Comparison of ENCODE assay signal across 8 mouse cellular contexts in the genomic region with DNA sequence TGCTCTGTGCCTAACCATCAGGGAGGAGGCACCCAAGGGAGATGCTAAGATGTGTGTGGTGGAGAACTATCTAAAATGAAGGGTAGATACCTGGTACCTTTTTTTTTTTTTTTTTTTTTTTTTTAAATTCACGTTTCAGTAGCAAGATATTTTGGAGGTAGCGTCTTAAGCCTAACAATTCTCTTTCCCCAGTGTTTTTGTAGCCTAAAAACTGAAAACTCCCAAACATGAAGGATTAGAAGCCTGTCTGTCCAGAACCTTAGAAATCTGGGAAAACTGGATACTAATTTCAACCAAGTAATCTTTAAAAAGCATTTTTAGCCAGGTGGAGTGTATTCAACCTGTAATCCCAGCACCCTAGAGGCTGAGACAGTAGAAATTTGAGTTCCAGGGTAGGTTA. TPM values are rescaled to one million over a fixed set of nuclear protein-coding genes. Genes with fewer than 3 reads are reported as not detected.
A peak's percentile ranks its signal among the peaks of the same experiment; 100 is the strongest.
DNase-seq lines count a peak whose midpoint lies in the region; ATAC-seq and TF ChIP-seq lines count a peak whose summit lies in the region.

No protein-coding gene starts in this region.

- H3K4me2 ChIP-seq in kidney, embryonic 16.5 days (replicated peaks; ENCODE audit: low read depth, low read length), result peak overlapping the region; percentile 93
- H3K4me2 ChIP-seq in hindbrain, postnatal 0 days (ENCODE audit: low read depth, low read length), result peak overlapping the region; percentile 76
- H3K4me2 ChIP-seq in midbrain, embryonic 16.5 days (ENCODE audit: low read length), result peak overlapping the region; percentile 99

- H3K27ac ChIP-seq in kidney, embryonic 16.5 days (ENCODE audit: low read length), result no peak overlapping the region
- H3K27ac ChIP-seq in embryonic facial prominence, embryonic 10.5 days (replicated peaks), result peak overlapping the region; percentile 92
- peak overlapping the region; percentile 96; the same call in 1 of the 2 replicates for H3K27ac ChIP-seq in hindbrain, postnatal 0 days
- no peak overlapping the region for H3K27ac ChIP-seq in midbrain, embryonic 16.5 days (ENCODE audit: low read length)

- H3K27me3 ChIP-seq in kidney, embryonic 16.5 days (ENCODE audit: insufficient read depth, low read length), result no peaks in the 10 kb centered on the region
- no peaks in the 10 kb centered on the region for H3K27me3 ChIP-seq in embryonic facial prominence, embryonic 10.5 days (replicated peaks; ENCODE audit: low read depth, poor library complexity, severe bottlenecking)
- no peaks in the 10 kb centered on the region for H3K27me3 ChIP-seq in hindbrain, postnatal 0 days (ENCODE audit: insufficient read depth, low read length)
- no peaks in the 10 kb centered on the region for H3K27me3 ChIP-seq in midbrain, embryonic 16.5 days (ENCODE audit: control insufficient read depth, insufficient read depth, low read depth, low read length)

- H3K9me3 ChIP-seq in kidney, embryonic 16.5 days (ENCODE audit: low read length), result no peaks in the 10 kb centered on the region
- H3K9me3 ChIP-seq in embryonic facial prominence, embryonic 10.5 days, result no peaks in the 10 kb centered on the region
- H3K9me3 ChIP-seq in hindbrain, postnatal 0 days (ENCODE audit: low read length), result no peaks in the 10 kb centered on the region
- no peaks in the 10 kb centered on the region for H3K9me3 ChIP-seq in midbrain, embryonic 16.5 days (replicated peaks; ENCODE audit: control insufficient read depth, low read length, poor library complexity, severe bottlenecking)

- H3K4me1 ChIP-seq in kidney, embryonic 16.5 days (ENCODE audit: insufficient read depth, low read length), result peaks cover 18% of the 10 kb centered on the region
- peaks cover 26% of the 10 kb centered on the region for H3K4me1 ChIP-seq in embryonic facial prominence, embryonic 10.5 days
- H3K4me1 ChIP-seq in hindbrain, postnatal 0 days (ENCODE audit: insufficient read depth, low read length), result peaks cover 11% of the 10 kb centered on the region; the same call in 1 of the 2 replicates
- peaks cover 26% of the 10 kb centered on the region for H3K4me1 ChIP-seq in midbrain, embryonic 16.5 days (ENCODE audit: control insufficient read depth, insufficient read depth, low read length)

- no peak for ATAC-seq in kidney, embryonic 16.5 days (ENCODE audit: low FRiP score, low TSS enrichment)
- no peak for ATAC-seq in hindbrain, postnatal 0 days
- no peak for ATAC-seq in midbrain, embryonic 16.5 days

- peaks cover 13% of the 10 kb centered on the region for H3K36me3 ChIP-seq in kidney, embryonic 16.5 days (ENCODE audit: insufficient read depth, low read length)
- H3K36me3 ChIP-seq in embryonic facial prominence, embryonic 10.5 days (replicated peaks), result peaks cover 54% of the 10 kb centered on the region
- no peaks in the 10 kb centered on the region; the same call in 1 of the 2 replicates for H3K36me3 ChIP-seq in hindbrain, postnatal 0 days (ENCODE audit: insufficient read depth, low read length)
- H3K36me3 ChIP-seq in midbrain, embryonic 16.5 days (ENCODE audit: control insufficient read depth, insufficient read depth, low read length), result peaks cover 2% of the 10 kb centered on the region; the same call in 1 of the 2 replicates

- WGBS in kidney, embryonic 16.5 days, result 43% methylated on average over 2 of the region's 2 CpGs
- 61% methylated on average over 2 of the region's 2 CpGs for WGBS in embryonic facial prominence, embryonic 10.5 days
- WGBS in hindbrain, postnatal 0 days, result 32% methylated on average over 2 of the region's 2 CpGs
- 48% methylated on average over 2 of the region's 2 CpGs for WGBS in midbrain, embryonic 16.5 days

- peak overlapping the region; percentile 94 for H3K9ac ChIP-seq in kidney, embryonic 16.5 days (replicated peaks; ENCODE audit: low read length)
- peak overlapping the region; percentile 98 for H3K9ac ChIP-seq in hindbrain, postnatal 0 days (replicated peaks; ENCODE audit: low read length)
- H3K9ac ChIP-seq in midbrain, embryonic 16.5 days (ENCODE audit: low read depth, low read length), result peak overlapping the region; percentile 99

- TF ChIP-seq CTCF in hindbrain, postnatal 0 days (IDR thresholded peaks at IDR 0.05; ENCODE audit: low read depth), result no peak

- peak overlapping the region; percentile 99 for H3K4me3 ChIP-seq in kidney, embryonic 16.5 days (ENCODE audit: low read length)
- H3K4me3 ChIP-seq in embryonic facial prominence, embryonic 10.5 days, result peak overlapping the region; percentile 100
- H3K4me3 ChIP-seq in hindbrain, postnatal 0 days (ENCODE audit: low read length), result peak overlapping the region; percentile 84
- H3K4me3 ChIP-seq in midbrain, embryonic 16.5 days (ENCODE audit: low read depth, low read length), result peak overlapping the region; percentile 99

- no peak for DNase-seq in kidney, adult 18-20 months
- DNase-seq in embryonic facial prominence, embryonic 10.5 days (ENCODE audit: low spot score), result no peak
- DNase-seq in hindbrain, postnatal 0 days (ENCODE audit: low spot score), result no peak
- DNase-seq in adrenal gland, adult 2 months, result no peak
- DNase-seq in T-cell, adult 2 months (ENCODE audit: low spot score), result no peak
- DNase-seq in right cerebral cortex, postnatal 14 days, result no peak

RNA-seq across cellular contexts. Expression of gene Foxk2, which starts 1.3 kb away (rescaled TPM):
- 7.1 and 8.8 TPM in 2 replicates for polyA plus RNA-seq in kidney, embryonic 16.5 days (2015; fragmentation: Nextera tagmentation; extraction: Ambion mirVana)
- 9.4 and 10.1 TPM in 2 replicates for polyA plus RNA-seq in embryonic facial prominence, embryonic 10.5 days (2016; fragmentation: Nextera tagmentation; extraction: Ambion mirVana)
- 89.7 and 95.1 TPM in 2 replicates for total RNA-seq in hindbrain, postnatal 0 days (2014; rRNA removed)
- 11.4 and 12.8 TPM in 2 replicates for polyA plus RNA-seq in hindbrain, postnatal 0 days (2015; fragmentation: Nextera tagmentation; extraction: Ambion mirVana)
- polyA plus RNA-seq in midbrain, embryonic 16.5 days (2015; fragmentation: Nextera tagmentation; extraction: Ambion mirVana), result 11.6 and 14.0 TPM in 2 replicates
- total RNA-seq in adrenal gland, adult 2 months (2021), result 10 to 100 TPM; 35.2 to 43.1 TPM
- polyA plus RNA-seq in adrenal gland, adult 2 months (2012; rRNA removed), result 44.9 and 78.0 TPM in 2 replicates

RNA-seq across cellular contexts. Expression of gene Narf, which starts 24.0 kb away (rescaled TPM):
- polyA plus RNA-seq in kidney, embryonic 16.5 days (2015; fragmentation: Nextera tagmentation; extraction: Ambion mirVana), result 70.9 and 76.0 TPM in 2 replicates
- polyA plus RNA-seq in embryonic facial prominence, embryonic 10.5 days (2016; fragmentation: Nextera tagmentation; extraction: Ambion mirVana), result 55.6 and 56.8 TPM in 2 replicates
- total RNA-seq in hindbrain, postnatal 0 days (2014; rRNA removed), result 108 and 137 TPM in 2 replicates
- 34.3 and 36.2 TPM in 2 replicates for polyA plus RNA-seq in hindbrain, postnatal 0 days (2015; fragmentation: Nextera tagmentation; extraction: Ambion mirVana)
- 93.1 and 104 TPM in 2 replicates for polyA plus RNA-seq in midbrain, embryonic 16.5 days (2015; fragmentation: Nextera tagmentation; extraction: Ambion mirVana)
- total RNA-seq in adrenal gland, adult 2 months (2021), result 10 to 100 TPM; 14.4 to 22.8 TPM
- polyA plus RNA-seq in adrenal gland, adult 2 months (2012; rRNA removed), result 22.8 and 29.3 TPM in 2 replicates

RNA-seq across cellular contexts. Expression of gene Cybc1, which starts 32.0 kb away (rescaled TPM):
- 40.4 and 41.0 TPM in 2 replicates for polyA plus RNA-seq in kidney, embryonic 16.5 days (2015; fragmentation: Nextera tagmentation; extraction: Ambion mirVana)
- polyA plus RNA-seq in embryonic facial prominence, embryonic 10.5 days (2016; fragmentation: Nextera tagmentation; extraction: Ambion mirVana), result 29.4 and 31.4 TPM in 2 replicates
- 20.6 and 25.6 TPM in 2 replicates for total RNA-seq in hindbrain, postnatal 0 days (2014; rRNA removed)
- polyA plus RNA-seq in hindbrain, postnatal 0 days (2015; fragmentation: Nextera tagmentation; extraction: Ambion mirVana), result 20.5 and 21.2 TPM in 2 replicates
- polyA plus RNA-seq in midbrain, embryonic 16.5 days (2015; fragmentation: Nextera tagmentation; extraction: Ambion mirVana), result 39.6 and 40.3 TPM in 2 replicates
- total RNA-seq in adrenal gland, adult 2 months (2021), result 10 to 100 TPM; 20.4 to 21.9 TPM
- 18.7 and 18.8 TPM in 2 replicates for polyA plus RNA-seq in adrenal gland, adult 2 months (2012; rRNA removed)

RNA-seq across cellular contexts. Expression of gene Ogfod3, which starts 56.6 kb away (rescaled TPM):
- 30.8 and 39.7 TPM in 2 replicates for polyA plus RNA-seq in kidney, embryonic 16.5 days (2015; fragmentation: Nextera tagmentation; extraction: Ambion mirVana)
- polyA plus RNA-seq in embryonic facial prominence, embryonic 10.5 days (2016; fragmentation: Nextera tagmentation; extraction: Ambion mirVana), result 18.5 and 21.6 TPM in 2 replicates
- 16.7 and 20.1 TPM in 2 replicates for total RNA-seq in hindbrain, postnatal 0 days (2014; rRNA removed)
- 34.8 and 35.3 TPM in 2 replicates for polyA plus RNA-seq in hindbrain, postnatal 0 days (2015; fragmentation: Nextera tagmentation; extraction: Ambion mirVana)
- 24.0 and 27.6 TPM in 2 replicates for polyA plus RNA-seq in midbrain, embryonic 16.5 days (2015; fragmentation: Nextera tagmentation; extraction: Ambion mirVana)
- 10 to 100 TPM; 27.9 to 28.5 TPM for total RNA-seq in adrenal gland, adult 2 months (2021)
- polyA plus RNA-seq in adrenal gland, adult 2 months (2012; rRNA removed), result 33.7 and 37.7 TPM in 2 replicates

RNA-seq across cellular contexts. Expression of gene Hexdc, which starts 56.8 kb away (rescaled TPM):
- polyA plus RNA-seq in kidney, embryonic 16.5 days (2015; fragmentation: Nextera tagmentation; extraction: Ambion mirVana), result 11.3 and 11.8 TPM in 2 replicates
- polyA plus RNA-seq in embryonic facial prominence, embryonic 10.5 days (2016; fragmentation: Nextera tagmentation; extraction: Ambion mirVana), result 5.1 and 5.5 TPM in 2 replicates
- total RNA-seq in hindbrain, postnatal 0 days (2014; rRNA removed), result 80.2 and 89.6 TPM in 2 replicates
- 30.7 and 35.2 TPM in 2 replicates for polyA plus RNA-seq in hindbrain, postnatal 0 days (2015; fragmentation: Nextera tagmentation; extraction: Ambion mirVana)
- polyA plus RNA-seq in midbrain, embryonic 16.5 days (2015; fragmentation: Nextera tagmentation; extraction: Ambion mirVana), result 34.5 and 40.9 TPM in 2 replicates
- 10 to 100 TPM in 1 of 2 experiments, 1 to 10 TPM in 1; 7.6 to 13.0 TPM for total RNA-seq in adrenal gland, adult 2 months (2021)
- 18.5 and 21.7 TPM in 2 replicates for polyA plus RNA-seq in adrenal gland, adult 2 months (2012; rRNA removed)

Comparison
In these comparisons a context has a peak if more than half of its experiments do, and no peak if none do; other contexts are left out.
1. H3K27ac ChIP-seq: peak in embryonic facial prominence, embryonic 10.5 days (single experiment) and hindbrain, postnatal 0 days (single experiment); none in kidney, embryonic 16.5 days (single experiment) and midbrain, embryonic 16.5 days (single experiment).
2. Peak in every context shown above with its lines, with median percentiles within 50 percentile points of each other: H3K4me2 ChIP-seq, H3K4me3 ChIP-seq and H3K9ac ChIP-seq.